Mouse (Mus musculus): Measurements from ENCODE around the gene Atp6v1g2. TPM values are rescaled to one million over a fixed set of nuclear protein-coding genes. Genes with fewer than 3 reads are reported as not detected.
"Not testable (repeated sequence)": the region's sequence is repeated elsewhere in the genome, so short reads cannot be mapped to it uniquely, and the experiment has no call there.

Atp6v1g2 gene
- polyA plus RNA-seq, 1 experiment = 74.9 TPM

DNA sequence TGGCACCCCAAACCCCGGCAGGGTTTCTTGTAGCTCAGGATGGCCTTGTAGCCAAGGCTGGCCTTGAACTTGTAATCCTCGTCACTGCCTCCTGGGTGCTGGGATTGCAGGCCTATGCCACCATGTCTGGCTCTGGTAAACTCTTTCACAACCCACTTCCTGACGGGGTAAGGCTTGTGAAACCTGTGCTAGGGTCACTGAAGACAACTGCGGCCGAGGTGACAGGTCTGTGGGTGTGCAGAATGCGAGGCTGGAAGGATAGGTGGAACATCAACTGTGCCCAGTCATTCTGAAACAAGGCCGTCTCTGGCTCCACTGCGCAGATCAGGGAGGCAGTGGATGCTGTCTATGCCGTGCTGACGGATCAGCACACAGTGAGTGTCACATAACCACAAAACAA lies 2.4 kb upstream of the Atp6v1g2 start:
- no peak for DNase-seq (ENCODE audit: low read depth)
- TF ChIP-seq POLR2A (IDR thresholded peaks at IDR 0.05; ENCODE audit: borderline replicate concordance, extremely low read depth, insufficient read depth, insufficient read length, poor library complexity, severe bottlenecking) = no peak
- no peak for TF ChIP-seq CTCF (IDR thresholded peaks at IDR 0.05; ENCODE audit: borderline replicate concordance, extremely low read depth, insufficient read depth, insufficient read length)

DNA sequence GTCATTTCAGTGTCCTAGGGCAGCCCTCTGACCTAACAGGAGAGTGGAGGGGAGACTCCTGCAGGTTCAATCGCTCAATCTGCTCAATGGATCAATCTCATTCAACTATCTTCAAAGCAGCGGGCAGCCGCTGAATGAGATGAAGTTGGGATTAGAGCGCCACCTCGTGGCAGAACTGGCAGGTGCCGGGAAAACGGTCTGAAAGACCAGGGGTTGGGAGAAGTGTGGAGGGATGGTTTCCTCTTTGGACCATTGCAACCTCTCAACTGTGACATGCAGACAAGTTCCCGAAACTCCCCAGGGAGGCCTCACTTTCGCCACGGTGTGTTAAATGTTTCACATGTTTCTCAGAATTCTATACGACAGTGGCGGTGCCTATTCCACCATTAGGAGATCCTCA lies 1.4 kb upstream of the Atp6v1g2 start:
- TF ChIP-seq CTCF (IDR thresholded peaks at IDR 0.05; ENCODE audit: borderline replicate concordance, extremely low read depth, insufficient read depth, insufficient read length) = peak; percentile 96
- no peak for TF ChIP-seq POLR2A (IDR thresholded peaks at IDR 0.05; ENCODE audit: borderline replicate concordance, extremely low read depth, insufficient read depth, insufficient read length, poor library complexity, severe bottlenecking)

DNA sequence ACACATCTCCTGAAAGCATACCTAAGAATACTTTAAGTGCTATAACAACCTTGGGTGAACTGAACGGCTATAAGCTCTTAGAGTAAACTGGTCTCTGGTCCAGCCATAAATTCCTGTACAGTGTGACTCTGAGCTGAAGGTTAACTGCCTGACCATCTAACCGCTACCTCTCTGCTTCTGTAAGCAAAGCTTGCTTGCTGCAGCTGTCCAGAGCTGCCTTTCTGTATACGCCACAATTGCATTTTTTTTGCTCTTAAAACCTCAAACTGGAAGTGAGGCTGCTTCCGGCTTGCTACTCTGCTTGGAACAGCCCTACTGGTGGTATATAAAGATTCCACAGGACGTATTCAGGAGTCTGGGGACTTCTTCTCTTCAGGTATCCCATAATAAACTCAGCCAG lies 801 bp upstream of the Atp6v1g2 start:
- DNase-seq (ENCODE audit: low read depth) = no peak
- no peak for TF ChIP-seq CTCF (IDR thresholded peaks at IDR 0.05; ENCODE audit: borderline replicate concordance, extremely low read depth, insufficient read depth, insufficient read length)
- TF ChIP-seq POLR2A (IDR thresholded peaks at IDR 0.05; ENCODE audit: borderline replicate concordance, extremely low read depth, insufficient read depth, insufficient read length, poor library complexity, severe bottlenecking) = no peak

More for the DNA sequence above, 1.4 kb upstream of the Atp6v1g2 start:
- peak; percentile 83 for DNase-seq (ENCODE audit: low read depth)

DNA sequence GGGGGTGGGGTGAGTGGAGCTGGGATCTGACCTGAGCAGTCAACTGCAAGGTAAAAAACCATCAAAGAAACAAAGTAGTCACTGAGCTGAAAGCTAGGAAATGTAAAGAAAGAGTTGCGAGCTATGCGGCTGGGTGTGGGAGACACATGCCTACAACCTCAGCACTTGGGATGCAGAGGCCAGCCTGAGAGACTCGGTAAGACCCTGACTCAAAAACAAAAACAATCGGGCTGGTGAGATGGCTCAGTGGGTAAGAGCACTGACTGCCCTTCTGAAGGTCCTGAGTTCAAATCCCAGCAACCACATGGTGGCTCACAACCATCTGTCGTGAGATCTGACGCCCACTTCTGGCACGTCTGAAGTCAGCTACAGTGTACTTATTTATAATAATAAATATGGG lies 630 bp downstream of the Atp6v1g2 start:
- DNase-seq (ENCODE audit: low read depth) = not testable (repeated sequence)

DNA sequence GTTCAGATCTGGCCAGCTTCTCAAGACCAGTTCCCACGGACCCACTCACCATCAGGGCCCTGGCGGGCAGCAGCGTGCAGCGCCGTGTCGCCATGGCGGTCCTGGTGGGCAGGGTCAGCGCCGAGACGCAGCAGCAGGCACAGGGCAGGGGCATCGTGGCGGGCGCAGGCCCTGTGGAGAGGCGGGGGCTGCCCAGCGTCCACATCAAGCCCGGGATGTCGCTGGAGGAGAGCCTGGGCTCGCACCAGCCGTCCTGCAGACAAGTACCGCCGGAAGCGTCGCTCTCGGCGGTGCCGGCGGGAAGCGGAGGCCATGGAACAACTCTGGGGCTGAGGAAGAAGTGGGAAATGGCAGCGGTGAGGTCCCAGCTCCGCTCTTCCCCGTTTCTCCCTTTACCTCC lies 1.4 kb downstream of the Atp6v1g2 start:
- peak; percentile 54 for DNase-seq (ENCODE audit: low read depth)
- TF ChIP-seq CTCF (IDR thresholded peaks at IDR 0.05; ENCODE audit: borderline replicate concordance, extremely low read depth, insufficient read depth, insufficient read length) = no peak
- TF ChIP-seq POLR2A (IDR thresholded peaks at IDR 0.05; ENCODE audit: borderline replicate concordance, extremely low read depth, insufficient read depth, insufficient read length, poor library complexity, severe bottlenecking) = no peak

DNA sequence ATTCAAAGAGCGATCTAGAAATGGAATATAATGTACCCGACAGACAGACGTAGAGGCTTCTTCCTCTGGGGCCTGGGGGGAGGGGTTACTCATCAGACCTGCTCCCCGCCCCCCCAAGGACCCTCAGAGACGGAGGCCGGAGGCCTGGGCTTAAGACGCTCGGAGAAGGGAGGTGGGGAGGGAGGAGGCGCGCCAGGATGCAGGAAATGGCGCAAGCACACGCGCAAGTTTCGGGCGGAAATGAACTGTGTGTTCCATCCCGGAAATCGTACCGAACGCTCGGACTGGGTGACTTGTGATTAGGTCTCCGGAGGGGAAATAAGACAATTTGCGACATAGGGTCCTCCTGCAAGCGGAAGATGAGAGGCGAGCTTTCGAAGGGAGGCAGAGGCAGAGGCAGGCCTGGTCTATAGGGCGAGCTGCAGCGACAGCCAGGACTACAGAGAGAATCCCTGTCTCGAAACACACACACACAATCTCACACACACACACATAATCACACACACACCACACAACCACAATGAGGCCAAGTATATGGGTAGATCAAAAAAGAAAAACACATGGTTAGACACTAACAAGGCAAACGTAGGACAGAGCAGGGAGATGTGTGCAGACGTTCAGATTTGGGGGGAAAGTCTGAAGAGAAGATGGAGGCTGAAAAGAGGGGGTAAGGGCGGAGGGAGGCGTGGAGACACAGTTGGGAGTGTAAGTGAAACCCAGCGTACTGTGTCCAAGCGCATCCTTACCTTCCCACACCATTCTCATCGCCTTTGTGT lies 2.3 kb downstream of the Atp6v1g2 start, which contains the start of gene Nfkbil1:
Gene Nfkbil1 (minus strand): TSS at position 179 of the 776 bp plus-strand sequence.
- peak; percentile 98 for DNase-seq (ENCODE audit: low read depth)
- no peak for TF ChIP-seq CTCF (IDR thresholded peaks at IDR 0.05; ENCODE audit: borderline replicate concordance, extremely low read depth, insufficient read depth, insufficient read length)
- TF ChIP-seq POLR2A (IDR thresholded peaks at IDR 0.05; ENCODE audit: borderline replicate concordance, extremely low read depth, insufficient read depth, insufficient read length, poor library complexity, severe bottlenecking) = no peak

DNA sequence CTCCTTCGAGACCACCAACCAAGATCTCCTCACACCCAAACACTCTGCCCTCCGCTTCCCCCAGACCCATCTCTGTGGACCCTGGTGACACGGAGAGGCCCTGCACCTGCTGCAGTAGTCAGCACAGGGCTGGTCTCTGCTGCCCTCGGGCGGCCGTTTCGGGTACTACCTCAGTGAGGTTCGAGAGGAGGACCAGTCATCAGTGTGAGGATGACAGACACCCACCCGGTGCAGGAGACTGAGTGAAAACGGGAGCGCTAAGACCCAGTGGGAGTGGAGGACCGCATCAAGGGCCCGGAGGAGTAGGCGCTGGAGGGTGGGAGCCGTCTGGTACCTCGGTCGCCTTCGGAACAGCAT lies 2.9 kb downstream of the Atp6v1g2 start:
- TF ChIP-seq POLR2A (IDR thresholded peaks at IDR 0.05; ENCODE audit: borderline replicate concordance, extremely low read depth, insufficient read depth, insufficient read length, poor library complexity, severe bottlenecking) = peak; percentile 28; the same call in 1 of the 2 replicates
- TF ChIP-seq CTCF (IDR thresholded peaks at IDR 0.05; ENCODE audit: borderline replicate concordance, extremely low read depth, insufficient read depth, insufficient read length) = peak; percentile 98
- peak; percentile 95 for DNase-seq (ENCODE audit: low read depth)

DNA sequence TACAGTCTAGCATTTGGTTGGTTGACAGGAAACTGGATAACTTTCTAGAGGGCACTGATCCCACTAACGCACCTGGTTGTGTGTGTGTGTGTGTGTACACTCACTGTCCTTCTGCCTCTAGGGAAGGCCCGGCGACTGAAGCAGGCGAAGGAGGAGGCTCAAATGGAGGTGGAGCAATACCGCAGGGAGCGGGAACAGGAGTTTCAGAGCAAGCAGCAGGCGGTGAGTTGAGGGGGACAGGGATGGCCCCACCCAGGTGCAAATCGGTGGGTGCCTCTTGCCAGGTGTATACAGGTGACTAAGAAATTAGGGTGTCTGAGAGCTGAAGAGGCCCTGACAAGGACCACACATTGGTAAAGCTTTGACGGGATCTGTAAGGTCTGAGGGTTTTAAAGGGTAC lies 3.5 kb downstream of the Atp6v1g2 start:
- no peak for DNase-seq (ENCODE audit: low read depth)
- TF ChIP-seq CTCF (IDR thresholded peaks at IDR 0.05; ENCODE audit: borderline replicate concordance, extremely low read depth, insufficient read depth, insufficient read length) (no peak), POLR2A (IDR thresholded peaks at IDR 0.05; ENCODE audit: borderline replicate concordance, extremely low read depth, insufficient read depth, insufficient read length, poor library complexity, severe bottlenecking) (no peak)

DNA sequence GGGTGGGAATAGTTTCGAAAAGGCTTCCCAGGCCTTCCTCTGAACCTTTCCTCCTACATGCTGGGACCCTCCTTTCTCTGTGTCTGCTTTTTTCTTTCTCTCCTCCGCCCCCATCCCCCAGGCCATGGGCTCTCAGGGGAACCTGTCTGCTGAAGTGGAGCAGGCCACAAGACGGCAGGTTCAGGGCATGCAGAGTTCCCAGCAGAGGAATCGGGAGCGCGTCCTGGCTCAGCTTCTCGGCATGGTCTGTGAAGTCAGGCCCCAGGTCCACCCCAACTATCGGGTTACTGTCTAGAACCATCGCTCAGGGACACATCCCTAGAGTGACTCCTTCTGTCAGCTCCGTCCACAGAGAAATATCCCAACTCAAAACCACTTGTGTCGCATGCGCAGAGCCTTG lies 4.0 kb downstream of the Atp6v1g2 start:
- TF ChIP-seq CTCF (IDR thresholded peaks at IDR 0.05; ENCODE audit: borderline replicate concordance, extremely low read depth, insufficient read depth, insufficient read length) (no peak), POLR2A (IDR thresholded peaks at IDR 0.05; ENCODE audit: borderline replicate concordance, extremely low read depth, insufficient read depth, insufficient read length, poor library complexity, severe bottlenecking) (no peak)
- no peak for DNase-seq (ENCODE audit: low read depth)

DNA sequence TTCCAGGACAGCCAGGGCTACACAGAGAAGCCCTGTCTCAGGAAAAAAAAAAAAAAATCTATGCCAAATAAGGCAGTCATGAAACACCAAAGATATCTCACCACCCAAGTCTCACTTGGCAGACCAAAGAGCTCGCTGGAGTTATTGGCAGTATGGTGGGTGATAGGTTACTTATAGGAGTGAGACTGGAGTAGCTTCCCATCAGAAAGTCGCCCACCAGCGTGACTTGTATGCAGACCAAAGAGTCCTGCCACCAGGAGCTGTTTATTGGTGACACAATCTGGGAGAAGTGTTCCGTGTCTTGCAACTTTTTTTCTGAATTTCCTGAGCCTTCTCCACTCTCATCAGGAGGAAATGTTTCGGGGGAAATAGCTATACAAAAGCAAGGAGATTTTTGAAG lies 6.2 kb downstream of the Atp6v1g2 start:
- no peak for DNase-seq (ENCODE audit: low read depth)
- TF ChIP-seq POLR2A (IDR thresholded peaks at IDR 0.05; ENCODE audit: borderline replicate concordance, extremely low read depth, insufficient read depth, insufficient read length, poor library complexity, severe bottlenecking) (no peak), CTCF (IDR thresholded peaks at IDR 0.05; ENCODE audit: borderline replicate concordance, extremely low read depth, insufficient read depth, insufficient read length) (no peak)

DNA sequence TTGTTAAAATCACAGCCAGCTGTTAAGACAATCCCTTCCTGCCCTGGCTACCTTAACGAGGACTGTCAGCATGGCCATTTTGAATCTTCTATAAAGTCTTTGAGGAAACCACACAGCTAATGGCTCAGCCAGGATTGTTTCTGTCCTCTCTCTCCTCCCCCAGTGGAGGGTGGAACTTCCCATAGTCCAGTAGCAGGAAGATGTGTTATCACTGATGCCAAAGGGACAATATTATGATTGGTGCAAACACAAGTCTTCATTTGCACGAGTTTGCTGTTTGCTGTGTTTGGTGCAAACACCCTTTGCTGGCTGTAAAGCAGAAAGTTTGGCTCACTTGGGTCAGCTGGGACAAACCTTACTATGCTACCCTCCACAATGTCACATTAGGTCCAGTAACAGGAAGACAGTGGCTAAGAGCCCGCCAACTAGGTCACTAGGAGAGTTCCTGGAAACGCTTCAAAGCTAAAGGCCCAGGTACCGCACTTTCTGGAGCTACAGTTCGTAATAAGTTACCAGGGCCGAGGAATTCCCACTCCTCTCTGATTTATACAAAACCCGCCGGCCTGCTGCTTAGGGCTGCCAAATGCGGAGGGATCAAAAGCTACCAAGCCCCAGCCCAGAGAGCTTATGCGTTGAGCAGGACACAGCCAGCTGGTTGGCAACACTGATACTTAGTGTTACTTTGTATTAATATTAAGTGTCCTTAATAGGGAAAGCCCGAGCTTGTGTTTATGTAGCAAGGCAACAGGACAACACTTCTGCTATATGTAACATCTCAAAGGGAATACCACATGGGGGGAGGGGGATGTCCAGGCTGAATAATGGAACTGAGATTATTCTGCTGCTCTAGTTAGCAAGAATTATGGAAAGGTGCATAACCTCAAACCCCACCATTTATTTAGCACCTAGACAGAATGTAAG lies 7.2 kb downstream of the Atp6v1g2 start:
- TF ChIP-seq POLR2A (IDR thresholded peaks at IDR 0.05; ENCODE audit: borderline replicate concordance, extremely low read depth, insufficient read depth, insufficient read length, poor library complexity, severe bottlenecking) (no peak), CTCF (IDR thresholded peaks at IDR 0.05; ENCODE audit: borderline replicate concordance, extremely low read depth, insufficient read depth, insufficient read length) (no peak)
- no peak for DNase-seq (ENCODE audit: low read depth)

Data from brain, embryonic 14.5 days (tissue).